Comparison of ENCODE assay signal across 24 mouse cellular contexts in genomic region chr2:168260124-168260523, GRCm38 (mm10). TPM values are rescaled to one million over a fixed set of nuclear protein-coding genes. Genes with fewer than 3 reads are reported as not detected.
"Had no signal": no experiment of that assay in that cellular context is flagged by ENCODE, and none has a peak within 500 bp of the region (broad histone marks: within the 10 kb centered on the region; RNA-seq: fewer than 3 reads in every experiment).

No protein-coding gene starts in this region.

- ATAC-seq: hindbrain, postnatal 0 days; intestine, embryonic 16.5 days; liver, embryonic 12.5 days had no signal

- DNase-seq: gastrocnemius, postnatal 14 days; heart, adult 11 months; heart, adult 2 months; heart, postnatal 14 days; heart, postnatal 36 days; kidney, adult 11 months; kidney, adult 2 months; kidney, adult 9 months; kidney, postnatal 14 days; kidney, postnatal 36 days; layer of hippocampus, adult 9-11 months; left cerebral cortex, postnatal 4 days had no signal

- H3K4me3 ChIP-seq: heart, adult 2 months; heart, embryonic 13.5 days; heart, embryonic 15.5 days; hindbrain, embryonic 13.5 days; hindbrain, embryonic 15.5 days; kidney, embryonic 15.5 days; limb, embryonic 13.5 days; limb, embryonic 15.5 days; liver, embryonic 12.5 days had no signal

- H3K27ac ChIP-seq: heart, adult 2 months; heart, embryonic 13.5 days; heart, embryonic 15.5 days; hindbrain, embryonic 13.5 days; hindbrain, embryonic 15.5 days; hindbrain, postnatal 0 days; kidney, embryonic 15.5 days; kidney, postnatal 0 days; limb, embryonic 13.5 days; limb, embryonic 15.5 days; liver, embryonic 12.5 days had no signal

RNA-seq across cellular contexts. Expression of gene Kcng1, which starts 21.4 kb away (rescaled TPM):
- total RNA-seq: heart, adult 2 months; liver, adult 2 months had no signal
